Mouse (Mus musculus) hindbrain, postnatal 0 days (tissue): ENCODE results near the gene Gckr. TPM values are rescaled to one million over a fixed set of nuclear protein-coding genes. Genes with fewer than 3 reads are reported as not detected.
"Not testable (repeated sequence)": the region's sequence is repeated elsewhere in the genome, so short reads cannot be mapped to it uniquely, and the experiment has no call there.

Source experiments
- ATAC-seq: fragments of 200-750 bp; cut with Nextera tagmentation; 2 replicates; pipeline ENCODE4 v1.8.0; 2017; ENCODE audit warnings: mild to moderate bottlenecking, moderate TSS enrichment, moderate library complexity
- DNase-seq: peaks from one replicate; pipeline ENCODE4 v3.0.0-alpha.2; 2015; ENCODE audit warnings: low spot score
- H3K27ac ChIP-seq: fragments of 300-500 bp; sonication (generic); 2 replicates; pipeline ENCODE4 v1.5.1; 2014; ENCODE audit warnings: mild to moderate bottlenecking
- H3K27me3 ChIP-seq: fragments of 300-500 bp; sonication (generic); 2 replicates; pipeline ENCODE4 v1.6.1; 2014; ENCODE audit warnings: low read length, mixed read lengths; ENCODE audit not compliant: insufficient read depth
- H3K36me3 ChIP-seq: fragments of 300-500 bp; sonication (generic); 2 replicates; pipeline ENCODE4 v1.6.1; 2014; ENCODE audit warnings: low read length, mixed read lengths; ENCODE audit not compliant: insufficient read depth
- H3K4me1 ChIP-seq: fragments of 300-500 bp; sonication (generic); 2 replicates; pipeline ENCODE4 v1.6.1; 2014; ENCODE audit warnings: antibody characterized with exemption, low read length, mixed read lengths; ENCODE audit not compliant: insufficient read depth
- H3K4me2 ChIP-seq: fragments of 300-500 bp; sonication (generic); 2 replicates; pipeline ENCODE4 v1.6.1; 2014; ENCODE audit warnings: low read depth, mild to moderate bottlenecking, low read length, moderate library complexity, mixed read lengths
- H3K4me3 ChIP-seq: fragments of 300-500 bp; sonication (generic); 2 replicates; pipeline ENCODE4 v1.5.1; 2014; ENCODE audit warnings: low read length
- H3K9ac ChIP-seq: fragments of 300-500 bp; sonication (generic); replicated peaks from 2 replicates; pipeline ENCODE4 v1.6.1; 2014; ENCODE audit warnings: mild to moderate bottlenecking, low read length, moderate library complexity, mixed read lengths
- H3K9me3 ChIP-seq: fragments of 300-500 bp; sonication (generic); 2 replicates; pipeline ENCODE4 v1.6.1; 2016; ENCODE audit warnings: low read length, mixed read lengths
- CTCF ChIP-seq: IDR thresholded peaks from 2 replicates; pipeline ENCODE4 v1.5.1; 2016; ENCODE audit warnings: antibody characterized with exemption, control low read depth, low read depth
- WGBS: fragments of 180-500 bp; shearing (Covaris S2); extraction: QIAGEN DNeasy Blood & Tissue Kit; methylation state at CpG from one replicate; pipeline ENCODE4 v1.1.7; 2014; 5-methylcytosine and 5-hydroxymethylcytosine counted together
- polyA plus RNA-seq: library from polyadenylated mRNA; unstranded; fragments of >200 nt; fragmentation: Nextera tagmentation; extraction: Ambion mirVana; gene quantifications from 2 replicates; pipeline ENCODE4 v1.2.1, GENCODE M21; 2015
- total RNA-seq: library from RNA; depleted of rRNA; stranded (reverse); fragments of >200 nt; gene quantifications from 2 replicates; pipeline ENCODE4 v1.2.3, GENCODE M21; 2014; rRNA removed

Gckr gene
- total and polyA plus RNA-seq, 2 experiments from 2014 or later = 0.56 to 0.89 TPM

- H3K4me2 ChIP-seq = no peak overlapping the region
- ATAC-seq (no peak), DNase-seq (no peak)
- no peak overlapping the region for H3K27ac ChIP-seq
- no peak for TF ChIP-seq CTCF
- WGBS = 89% methylated on average over 8 of the region's 8 CpGs
- H3K9me3 ChIP-seq = no peaks in the 10 kb centered on the region
- H3K9ac ChIP-seq = no peak overlapping the region
- no peak overlapping the region for H3K4me3 ChIP-seq
- H3K4me1 ChIP-seq = no peaks in the 10 kb centered on the region
- H3K27me3 ChIP-seq = no peaks in the 10 kb centered on the region
- H3K36me3 ChIP-seq = no peaks in the 10 kb centered on the region
Measured at GRCm38 (mm10) chr5:31312806-31313205, 15.6 kb downstream of the Gckr start.

- no peak for TF ChIP-seq CTCF
- no peaks in the 10 kb centered on the region for H3K36me3 ChIP-seq
- H3K4me2 ChIP-seq = no peak overlapping the region
- DNase-seq (no peak), ATAC-seq (no peak)
- no peak overlapping the region for H3K9ac ChIP-seq
- no peaks in the 10 kb centered on the region for H3K4me1 ChIP-seq
- no peaks in the 10 kb centered on the region for H3K27me3 ChIP-seq
- H3K4me3 ChIP-seq = no peak overlapping the region
- no peak overlapping the region for H3K27ac ChIP-seq
- 83% methylated on average over 3 of the region's 3 CpGs for WGBS
- no peaks in the 10 kb centered on the region for H3K9me3 ChIP-seq
Measured at GRCm38 (mm10) chr5:31322776-31323175, 25.5 kb downstream of the Gckr start.

GRCm38 (mm10) chr5:31324085-31324484 lies 26.8 kb downstream of the Gckr start:
- no peak overlapping the region for H3K27ac ChIP-seq
- no peak overlapping the region for H3K4me2 ChIP-seq
- ATAC-seq (no peak), DNase-seq (no peak)
- H3K9me3 ChIP-seq = no peaks in the 10 kb centered on the region
- H3K9ac ChIP-seq = no peak overlapping the region
- no peaks in the 10 kb centered on the region for H3K27me3 ChIP-seq
- TF ChIP-seq CTCF = no peak
- WGBS = 64% methylated on average over 3 of the region's 3 CpGs
- no peak overlapping the region for H3K4me3 ChIP-seq
- no peaks in the 10 kb centered on the region for H3K4me1 ChIP-seq
- H3K36me3 ChIP-seq = no peaks in the 10 kb centered on the region

- no peaks in the 10 kb centered on the region for H3K27me3 ChIP-seq
- H3K4me2 ChIP-seq = no peak overlapping the region
- WGBS = 16% methylated on average over 5 of the region's 5 CpGs
- no peak overlapping the region for H3K4me3 ChIP-seq
- DNase-seq = no peak
- no peak for ATAC-seq
- H3K9ac ChIP-seq = no peak overlapping the region
- H3K9me3 ChIP-seq = no peaks in the 10 kb centered on the region
- peak; percentile 12; the same call in 1 of the 2 replicates for TF ChIP-seq CTCF
- H3K4me1 ChIP-seq = no peaks in the 10 kb centered on the region
- H3K27ac ChIP-seq = no peak overlapping the region
- H3K36me3 ChIP-seq = no peaks in the 10 kb centered on the region
Measured at GRCm38 (mm10) chr5:31326850-31327249, 29.6 kb downstream of the Gckr start.

- Histone ChIP-seq H3K27ac (no peak overlapping the region), H3K4me1 (no peaks in the 10 kb centered on the region), H3K27me3 (no peaks in the 10 kb centered on the region), H3K36me3 (no peaks in the 10 kb centered on the region), H3K4me3 (no peak overlapping the region), H3K4me2 (no peak overlapping the region), H3K9me3 (no peaks in the 10 kb centered on the region), H3K9ac (no peak overlapping the region)
- TF ChIP-seq CTCF = peak; percentile 70
- no peak for ATAC-seq
- WGBS = 31% methylated on average over 7 of the region's 7 CpGs
- DNase-seq = peak; percentile 77
Measured at GRCm38 (mm10) chr5:31328255-31328654, 31.0 kb downstream of the Gckr start.

GRCm38 (mm10) chr5:31357586-31357985 lies 60.3 kb downstream of the Gckr start:
- H3K9ac ChIP-seq, DNase-seq, H3K27ac ChIP-seq, H3K4me2 ChIP-seq, H3K36me3 ChIP-seq, H3K4me1 ChIP-seq, H3K27me3 ChIP-seq, H3K9me3 ChIP-seq, ATAC-seq, H3K4me3 ChIP-seq: not testable (repeated sequence)
- 76% methylated on average over 16 of the region's 16 CpGs for WGBS

- no peak overlapping the region for H3K4me2 ChIP-seq
- ATAC-seq (no peak), DNase-seq (no peak)
- H3K9ac ChIP-seq = no peak overlapping the region
- no peaks in the 10 kb centered on the region for H3K9me3 ChIP-seq
- no peak for TF ChIP-seq CTCF
- H3K27me3 ChIP-seq = no peaks in the 10 kb centered on the region
- H3K36me3 ChIP-seq = no peaks in the 10 kb centered on the region
- 68% methylated on average over 6 of the region's 6 CpGs for WGBS
- H3K4me3 ChIP-seq = no peak overlapping the region
- no peak overlapping the region for H3K27ac ChIP-seq
- H3K4me1 ChIP-seq = no peaks in the 10 kb centered on the region
Measured at GRCm38 (mm10) chr5:31360955-31361354, 63.7 kb downstream of the Gckr start.

Other genes starting within 250 kb of the Gckr start
- gene Atraid, start 249.1 kb upstream of the Gckr start, total RNA-seq = 152 and 155 TPM in 2 replicates
- gene Atraid, start 249.1 kb upstream of the Gckr start, polyA plus RNA-seq = 240 and 242 TPM in 2 replicates
- 40.9 and 46.7 TPM in 2 replicates for gene Slc5a6, start 248.5 kb upstream of the Gckr start, total RNA-seq
- gene Slc5a6, start 248.5 kb upstream of the Gckr start, polyA plus RNA-seq = 27.9 and 33.7 TPM in 2 replicates
- 56.2 and 58.8 TPM in 2 replicates for gene Cad, start 242.7 kb upstream of the Gckr start, total RNA-seq
- 8.1 and 9.1 TPM in 2 replicates for gene Cad, start 242.7 kb upstream of the Gckr start, polyA plus RNA-seq
- not detected in 2 replicates for gene Dnajc5g, start 191.2 kb upstream of the Gckr start, total RNA-seq
- not detected in 2 replicates for gene Dnajc5g, start 191.2 kb upstream of the Gckr start, polyA plus RNA-seq
- gene Slc30a3, start 189.2 kb upstream of the Gckr start, total RNA-seq = 40.2 and 47.5 TPM in 2 replicates
- 33.5 and 37.2 TPM in 2 replicates for gene Slc30a3, start 189.2 kb upstream of the Gckr start, polyA plus RNA-seq
- gene Trim54, start 180.7 kb upstream of the Gckr start, total RNA-seq = 0.22 and 0.52 TPM in 2 replicates
- not detected in 2 replicates for gene Trim54, start 180.7 kb upstream of the Gckr start, polyA plus RNA-seq
- not detected in 2 replicates for gene Ucn, start 158.6 kb upstream of the Gckr start, total RNA-seq
- gene Ucn, start 158.6 kb upstream of the Gckr start, polyA plus RNA-seq = 0.44 and 0.54 TPM in 2 replicates
- gene Mpv17, start 143.2 kb upstream of the Gckr start, total RNA-seq = 66.1 and 75.0 TPM in 2 replicates
- 49.1 and 52.1 TPM in 2 replicates for gene Mpv17, start 143.2 kb upstream of the Gckr start, polyA plus RNA-seq
- 1.8 and 9.8 TPM in 2 replicates for gene Gm29609, start 117.5 kb upstream of the Gckr start, total RNA-seq
- 1.9 and 2.9 TPM in 2 replicates for gene Gm29609, start 117.5 kb upstream of the Gckr start, polyA plus RNA-seq
- 40.8 and 65.6 TPM in 2 replicates for gene Gtf3c2, start 117.3 kb upstream of the Gckr start, total RNA-seq
- gene Gtf3c2, start 117.3 kb upstream of the Gckr start, polyA plus RNA-seq = 45.1 and 46.1 TPM in 2 replicates
- 102 and 116 TPM in 2 replicates for gene Snx17, start 104.2 kb upstream of the Gckr start, total RNA-seq
- gene Snx17, start 104.2 kb upstream of the Gckr start, polyA plus RNA-seq = 112 and 114 TPM in 2 replicates
- 28.3 and 31.7 TPM in 2 replicates for gene Eif2b4, start 104.0 kb upstream of the Gckr start, total RNA-seq
- gene Eif2b4, start 104.0 kb upstream of the Gckr start, polyA plus RNA-seq = 78.1 and 83.9 TPM in 2 replicates
- 8.9 and 9.6 TPM in 2 replicates for gene Zfp513, start 95.1 kb upstream of the Gckr start, total RNA-seq
- 11.4 and 12.6 TPM in 2 replicates for gene Zfp513, start 95.1 kb upstream of the Gckr start, polyA plus RNA-seq
- gene Ppm1g, start 76.8 kb upstream of the Gckr start, total RNA-seq = 67.4 and 90.4 TPM in 2 replicates
- 155 and 157 TPM in 2 replicates for gene Ppm1g, start 76.8 kb upstream of the Gckr start, polyA plus RNA-seq
- gene Nrbp1, start 56.6 kb upstream of the Gckr start, total RNA-seq = 100 and 124 TPM in 2 replicates
- gene Nrbp1, start 56.6 kb upstream of the Gckr start, polyA plus RNA-seq = 134 and 139 TPM in 2 replicates
- 7.0 TPM in 1 of 2 replicates, not detected in the other for gene Gm9970, start 56.2 kb upstream of the Gckr start, total RNA-seq
- 0.29 and 0.84 TPM in 2 replicates for gene Gm9970, start 56.2 kb upstream of the Gckr start, polyA plus RNA-seq
- gene Krtcap3, start 45.8 kb upstream of the Gckr start, total RNA-seq = 2.4 and 3.2 TPM in 2 replicates
- gene Krtcap3, start 45.8 kb upstream of the Gckr start, polyA plus RNA-seq = 2.5 and 2.9 TPM in 2 replicates
- 38.2 and 41.8 TPM in 2 replicates for gene Ift172, start 6.3 kb upstream of the Gckr start, total RNA-seq
- 16.7 and 18.2 TPM in 2 replicates for gene Ift172, start 6.3 kb upstream of the Gckr start, polyA plus RNA-seq
- gene Fndc4, start 1.4 kb upstream of the Gckr start, total RNA-seq = 184 and 187 TPM in 2 replicates
- 122 TPM in 2 replicates for gene Fndc4, start 1.4 kb upstream of the Gckr start, polyA plus RNA-seq
- gene Zfp512, start 155.0 kb downstream of the Gckr start, total RNA-seq = 55.0 and 61.8 TPM in 2 replicates
- gene Zfp512, start 155.0 kb downstream of the Gckr start, polyA plus RNA-seq = 70.9 and 73.9 TPM in 2 replicates
- 0.21 and 0.40 TPM in 2 replicates for gene 4930548H24Rik, start 188.3 kb downstream of the Gckr start, total RNA-seq
- gene 4930548H24Rik, start 188.3 kb downstream of the Gckr start, polyA plus RNA-seq = 0.18 TPM in 1 of 2 replicates, not detected in the other
- 30.9 and 42.4 TPM in 2 replicates for gene Gpn1, start 197.3 kb downstream of the Gckr start, total RNA-seq
- gene Gpn1, start 197.3 kb downstream of the Gckr start, polyA plus RNA-seq = 69.2 and 70.2 TPM in 2 replicates
- 38.0 and 43.4 TPM in 2 replicates for gene Slc4a1ap, start 229.6 kb downstream of the Gckr start, total RNA-seq
- gene Slc4a1ap, start 229.6 kb downstream of the Gckr start, polyA plus RNA-seq = 32.0 and 32.5 TPM in 2 replicates
- gene Supt7l, start 230.4 kb downstream of the Gckr start, total RNA-seq = 24.1 and 25.6 TPM in 2 replicates
- gene Supt7l, start 230.4 kb downstream of the Gckr start, polyA plus RNA-seq = 20.5 and 21.9 TPM in 2 replicates